Mouse (Mus musculus): ENCODE measurements around the gene Pik3cb. TPM values are rescaled to one million over a fixed set of nuclear protein-coding genes. Genes with fewer than 3 reads are reported as not detected.
A peak's percentile ranks its signal among the peaks of the same experiment; 100 is the strongest.

Pik3cb gene
- total and polyA plus RNA-seq, 3 experiments, result 2.2 to 7.6 TPM; not detected in 1

- no peak for DNase-seq (ENCODE audit: low read depth, low spot score)
- no peak overlapping the region for H3K9ac ChIP-seq (ENCODE audit: control insufficient read depth, low read depth, low read length, poor library complexity, severe bottlenecking)
- no peak overlapping the region for H3K4me3 ChIP-seq (ENCODE audit: control insufficient read depth in 1 of 2, insufficient read depth in 1 of 2, low read depth in 2 of 2, low read length in 2 of 2)
- TF ChIP-seq CHD2 (IDR thresholded peaks at IDR 0.05; ENCODE audit: low read length) (no peak), MYB (IDR thresholded peaks at IDR 0.05; ENCODE audit: low read depth, low read length) (no peak), TBP (IDR thresholded peaks at IDR 0.05; ENCODE audit: low read depth, low read length) (no peak), ETS1 (IDR thresholded peaks at IDR 0.05; ENCODE audit: low read depth, low read length) (no peak), UBTF (IDR thresholded peaks at IDR 0.05; ENCODE audit: borderline replicate concordance, insufficient read depth, low read depth, low read length) (no peak), MAX (IDR thresholded peaks at IDR 0.05; ENCODE audit: low read length) (no peak), JUND (IDR thresholded peaks at IDR 0.05; ENCODE audit: low read depth, low read length) (no peak)
- H3K9me3 ChIP-seq (replicated peaks; ENCODE audit: insufficient read depth, low read length), result no peaks in the 10 kb centered on the region
- no peak overlapping the region for H3K27ac ChIP-seq (ENCODE audit: control insufficient read depth, low read depth, low read length)
- peaks cover 0 to 9% of the 10 kb centered on the region in 2 experiments; a peak in 2 of 4 replicates for H3K36me3 ChIP-seq (ENCODE audit: control insufficient read depth in 1 of 2, insufficient read depth in 2 of 2, low read length in 2 of 2)
- H3K4me1 ChIP-seq (ENCODE audit: control insufficient read depth in 1 of 2, insufficient read depth in 2 of 2, low read length in 2 of 2), result peaks cover 7% of the 10 kb centered on the region in 2 experiments
- peaks cover 3% of the 10 kb centered on the region for H3K79me2 ChIP-seq (ENCODE audit: control insufficient read depth, insufficient read depth, low read length, poor library complexity)
- H3K27me3 ChIP-seq (ENCODE audit: control insufficient read depth in 1 of 2, insufficient read depth in 2 of 2, low read length in 2 of 2), result no peaks in the 10 kb centered on the region
Observed at GRCm38 (mm10) chr9:99144416-99144989, 4.1 kb upstream of the Pik3cb start.

- H3K4me1 ChIP-seq (ENCODE audit: control insufficient read depth in 1 of 2, insufficient read depth in 2 of 2, low read length in 2 of 2), result peaks cover 3 to 7% of the 10 kb centered on the region in 2 experiments; a peak in 3 of 4 replicates
- peak; percentile 78 for TF ChIP-seq TCF12 (IDR thresholded peaks at IDR 0.05; ENCODE audit: low read depth, low read length)
- TF ChIP-seq GATA1 (IDR thresholded peaks at IDR 0.05; ENCODE audit: low read depth, low read length), result peak; percentile 85
- peak; percentile 51; the same call in 1 of the 2 replicates for TF ChIP-seq SIN3A (IDR thresholded peaks at IDR 0.05; ENCODE audit: low read length)
- peak; percentile 68 to 75 for TF ChIP-seq EP300 (IDR thresholded peaks at IDR 0.05; ENCODE audit: low read depth in 1 of 2, low read length in 2 of 2)
- TF ChIP-seq CHD1 (IDR thresholded peaks at IDR 0.05; ENCODE audit: low read depth, low read length), result 0 out of 2 replicates have a peak, but pooled peaks have one; percentile 26
- TF ChIP-seq CTCF (IDR thresholded peaks at IDR 0.05 in 2 of 3, conservative IDR thresholded peaks at IDR 0.05 in 1 of 3; ENCODE audit: control insufficient read depth in 1 of 3, insufficient read depth in 1 of 3, low read depth in 2 of 3, low read length in 3 of 3, poor library complexity in 1 of 3, severe bottlenecking in 1 of 3), result no peak
- peak; percentile 66 for TF ChIP-seq ETS1 (IDR thresholded peaks at IDR 0.05; ENCODE audit: low read depth, low read length)
- no peak for TF ChIP-seq KAT2A (conservative IDR thresholded peaks at IDR 0.05; ENCODE audit: low read depth, low read length)
- no peaks in the 10 kb centered on the region for H3K27me3 ChIP-seq (ENCODE audit: control insufficient read depth in 1 of 2, insufficient read depth in 2 of 2, low read length in 2 of 2)
- H3K79me2 ChIP-seq (ENCODE audit: control insufficient read depth, insufficient read depth, low read length, poor library complexity), result peaks cover 8% of the 10 kb centered on the region
- no peaks in the 10 kb centered on the region for H3K9me3 ChIP-seq (replicated peaks; ENCODE audit: insufficient read depth, low read length)
- DNase-seq (ENCODE audit: low read depth, low spot score), result peak; percentile 57
- peak overlapping the region; percentile 45 to 98 for H3K4me3 ChIP-seq (ENCODE audit: control insufficient read depth in 1 of 2, insufficient read depth in 1 of 2, low read depth in 2 of 2, low read length in 2 of 2)
- peaks cover 0 to 11% of the 10 kb centered on the region in 2 experiments; a peak in 2 of 4 replicates for H3K36me3 ChIP-seq (ENCODE audit: control insufficient read depth in 1 of 2, insufficient read depth in 2 of 2, low read length in 2 of 2)
- no peak overlapping the region for H3K27ac ChIP-seq (ENCODE audit: control insufficient read depth, low read depth, low read length)
- H3K9ac ChIP-seq (ENCODE audit: control insufficient read depth, low read depth, low read length, poor library complexity, severe bottlenecking), result peak overlapping the region; percentile 32
Observed at GRCm38 (mm10) chr9:99141618-99142017, 1.2 kb upstream of the Pik3cb start.

GRCm38 (mm10) chr9:99141171-99141570 is 750 bp upstream of the Pik3cb start:
- no peak overlapping the region for H3K27ac ChIP-seq (ENCODE audit: control insufficient read depth, low read depth, low read length)
- peaks cover 0 to 9% of the 10 kb centered on the region in 2 experiments; a peak in 2 of 4 replicates for H3K36me3 ChIP-seq (ENCODE audit: control insufficient read depth in 1 of 2, insufficient read depth in 2 of 2, low read length in 2 of 2)
- H3K79me2 ChIP-seq (ENCODE audit: control insufficient read depth, insufficient read depth, low read length, poor library complexity), result peaks cover 8% of the 10 kb centered on the region
- peak; percentile 37 for DNase-seq (ENCODE audit: low read depth, low spot score)
- no peaks in the 10 kb centered on the region for H3K9me3 ChIP-seq (replicated peaks; ENCODE audit: insufficient read depth, low read length)
- peak overlapping the region; percentile 45 to 98 for H3K4me3 ChIP-seq (ENCODE audit: control insufficient read depth in 1 of 2, insufficient read depth in 1 of 2, low read depth in 2 of 2, low read length in 2 of 2)
- TF ChIP-seq CHD1 (IDR thresholded peaks at IDR 0.05; ENCODE audit: low read depth, low read length) (0 out of 2 replicates have a peak, but pooled peaks have one; percentile 25), MYB (IDR thresholded peaks at IDR 0.05; ENCODE audit: low read depth, low read length) (no peak), MEF2A (IDR thresholded peaks at IDR 0.05; ENCODE audit: extremely low read depth, insufficient replicate concordance, low read depth, low read length, poor library complexity, severe bottlenecking) (no peak)
- no peaks in the 10 kb centered on the region for H3K27me3 ChIP-seq (ENCODE audit: control insufficient read depth in 1 of 2, insufficient read depth in 2 of 2, low read length in 2 of 2)
- peak overlapping the region; percentile 32 for H3K9ac ChIP-seq (ENCODE audit: control insufficient read depth, low read depth, low read length, poor library complexity, severe bottlenecking)
- peaks cover 3 to 7% of the 10 kb centered on the region in 2 experiments; a peak in 3 of 4 replicates for H3K4me1 ChIP-seq (ENCODE audit: control insufficient read depth in 1 of 2, insufficient read depth in 2 of 2, low read length in 2 of 2)

Data from MEL (cell line).